Mouse (Mus musculus): ENCODE results near the gene Lpcat4. TPM values are rescaled to one million over a fixed set of nuclear protein-coding genes. Genes with fewer than 3 reads are reported as not detected.
A peak's percentile ranks its signal among the peaks of the same experiment; 100 is the strongest.

Gene Lpcat4
- polyA plus RNA-seq (2015; fragmentation: Nextera tagmentation; extraction: Ambion mirVana): 16.3 and 17.3 TPM in 2 replicates

- peaks cover 20% of the 10 kb centered on the region for H3K4me1 ChIP-seq
- WGBS: under 1% methylated on average over 79 of the region's 94 CpGs
- H3K36me3 ChIP-seq: no peaks in the 10 kb centered on the region
- no peaks in the 10 kb centered on the region for H3K27me3 ChIP-seq
- peak within 1 kb of the TSS; percentile 64 for H3K9ac ChIP-seq
- no peaks in the 10 kb centered on the region for H3K9me3 ChIP-seq
- peak within 1 kb of the TSS; percentile 96 for H3K4me2 ChIP-seq
- peak within 1 kb of the TSS; percentile 70 for H3K4me3 ChIP-seq
- peak within 1 kb of the TSS; percentile 91 for H3K27ac ChIP-seq
- peak; percentile 91 for ATAC-seq (ENCODE audit: borderline replicate concordance, extremely low read depth, low FRiP score, low TSS enrichment)
Observed at GRCm38 (mm10) chr2:112239212-112239934, at the start of gene Lpcat4. Lpcat4 (plus strand) TSS chr2:112239468.

GRCm38 (mm10) chr2:112196859-112197258 lies 42.4 kb upstream of the Lpcat4 start:
- no peak for ATAC-seq (ENCODE audit: borderline replicate concordance, extremely low read depth, low FRiP score, low TSS enrichment)
- no peak overlapping the region for H3K4me3 ChIP-seq
- H3K4me1 ChIP-seq: no peaks in the 10 kb centered on the region
- no peaks in the 10 kb centered on the region for H3K9me3 ChIP-seq
- no peaks in the 10 kb centered on the region for H3K27me3 ChIP-seq
- H3K9ac ChIP-seq: no peak overlapping the region
- H3K36me3 ChIP-seq: no peaks in the 10 kb centered on the region
- H3K27ac ChIP-seq: no peak overlapping the region
- H3K4me2 ChIP-seq: no peak overlapping the region
- WGBS: 0% methylated on average over 2 of the region's 2 CpGs

- Histone ChIP-seq H3K4me3 (no peak overlapping the region), H3K27me3 (no peaks in the 10 kb centered on the region), H3K4me2 (no peak overlapping the region), H3K4me1 (no peaks in the 10 kb centered on the region), H3K9ac (no peak overlapping the region), H3K36me3 (no peaks in the 10 kb centered on the region), H3K9me3 (no peaks in the 10 kb centered on the region), H3K27ac (no peak overlapping the region)
- no peak; the same call in 1 of the 2 replicates for ATAC-seq (ENCODE audit: borderline replicate concordance, extremely low read depth, low FRiP score, low TSS enrichment)
- 44% methylated on average over 6 of the region's 6 CpGs for WGBS
Observed at GRCm38 (mm10) chr2:112203056-112203455, 36.2 kb upstream of the Lpcat4 start.

- WGBS: 59% methylated on average over 6 of the region's 6 CpGs
- Histone ChIP-seq H3K4me2 (no peak overlapping the region), H3K27me3 (no peaks in the 10 kb centered on the region), H3K4me3 (no peak overlapping the region), H3K9me3 (no peaks in the 10 kb centered on the region), H3K27ac (no peak overlapping the region), H3K4me1 (no peaks in the 10 kb centered on the region), H3K36me3 (no peaks in the 10 kb centered on the region), H3K9ac (no peak overlapping the region)
- ATAC-seq (ENCODE audit: borderline replicate concordance, extremely low read depth, low FRiP score, low TSS enrichment): peak; percentile 46; the same call in 1 of the 2 replicates
Observed at GRCm38 (mm10) chr2:112210142-112210541, 29.1 kb upstream of the Lpcat4 start.

GRCm38 (mm10) chr2:112210699-112211098 lies 28.6 kb upstream of the Lpcat4 start:
- no peaks in the 10 kb centered on the region for H3K4me1 ChIP-seq
- ATAC-seq (ENCODE audit: borderline replicate concordance, extremely low read depth, low FRiP score, low TSS enrichment): no peak
- H3K27me3 ChIP-seq: no peaks in the 10 kb centered on the region
- no peaks in the 10 kb centered on the region for H3K36me3 ChIP-seq
- no peak overlapping the region for H3K27ac ChIP-seq
- H3K9me3 ChIP-seq: no peaks in the 10 kb centered on the region
- H3K4me3 ChIP-seq: no peak overlapping the region
- no peak overlapping the region for H3K4me2 ChIP-seq
- no peak overlapping the region for H3K9ac ChIP-seq
- 81% methylated on average over 2 of the region's 2 CpGs for WGBS

- H3K27ac ChIP-seq: no peak overlapping the region
- 0% methylated on average over 1 of the region's 1 CpGs for WGBS
- H3K9ac ChIP-seq: no peak overlapping the region
- H3K4me1 ChIP-seq: no peaks in the 10 kb centered on the region
- no peaks in the 10 kb centered on the region for H3K36me3 ChIP-seq
- no peaks in the 10 kb centered on the region for H3K27me3 ChIP-seq
- ATAC-seq (ENCODE audit: borderline replicate concordance, extremely low read depth, low FRiP score, low TSS enrichment): no peak
- no peak overlapping the region for H3K4me2 ChIP-seq
- H3K4me3 ChIP-seq: no peak overlapping the region
- no peaks in the 10 kb centered on the region for H3K9me3 ChIP-seq
Observed at GRCm38 (mm10) chr2:112215977-112216376, 23.3 kb upstream of the Lpcat4 start.

- Histone ChIP-seq H3K9ac (no peak overlapping the region), H3K4me1 (no peaks in the 10 kb centered on the region), H3K4me3 (no peak overlapping the region), H3K36me3 (no peaks in the 10 kb centered on the region), H3K4me2 (no peak overlapping the region), H3K27ac (no peak overlapping the region), H3K27me3 (no peaks in the 10 kb centered on the region), H3K9me3 (no peaks in the 10 kb centered on the region)
- 70% methylated on average over 6 of the region's 6 CpGs for WGBS
- ATAC-seq (ENCODE audit: borderline replicate concordance, extremely low read depth, low FRiP score, low TSS enrichment): no peak
Observed at GRCm38 (mm10) chr2:112217614-112218013, 21.7 kb upstream of the Lpcat4 start.

- ATAC-seq (ENCODE audit: borderline replicate concordance, extremely low read depth, low FRiP score, low TSS enrichment): no peak
- no peak overlapping the region for H3K9ac ChIP-seq
- WGBS: 73% methylated on average over 5 of the region's 5 CpGs
Observed at GRCm38 (mm10) chr2:112220880-112221279, 18.4 kb upstream of the Lpcat4 start.

GRCm38 (mm10) chr2:112222607-112223006 lies 16.7 kb upstream of the Lpcat4 start:
- H3K4me3 ChIP-seq: no peak overlapping the region
- H3K36me3 ChIP-seq: no peaks in the 10 kb centered on the region
- H3K4me1 ChIP-seq: no peaks in the 10 kb centered on the region
- H3K4me2 ChIP-seq: no peak overlapping the region
- WGBS: 61% methylated on average over 5 of the region's 5 CpGs
- no peak overlapping the region for H3K27ac ChIP-seq
- no peak overlapping the region for H3K9ac ChIP-seq
- no peaks in the 10 kb centered on the region for H3K9me3 ChIP-seq
- no peaks in the 10 kb centered on the region for H3K27me3 ChIP-seq
- no peak for ATAC-seq (ENCODE audit: borderline replicate concordance, extremely low read depth, low FRiP score, low TSS enrichment)

More at GRCm38 (mm10) chr2:112220880-112221279, 18.4 kb upstream of the Lpcat4 start:
- no peak overlapping the region for H3K27ac ChIP-seq
- H3K4me2 ChIP-seq: no peak overlapping the region
- no peaks in the 10 kb centered on the region for H3K36me3 ChIP-seq
- no peak overlapping the region for H3K4me3 ChIP-seq
- H3K9me3 ChIP-seq: no peaks in the 10 kb centered on the region
- no peaks in the 10 kb centered on the region for H3K27me3 ChIP-seq
- no peaks in the 10 kb centered on the region for H3K4me1 ChIP-seq

- H3K4me2 ChIP-seq: no peak overlapping the region
- WGBS: 56% methylated on average over 4 of the region's 4 CpGs
- ATAC-seq (ENCODE audit: borderline replicate concordance, extremely low read depth, low FRiP score, low TSS enrichment): no peak
Observed at GRCm38 (mm10) chr2:112224356-112224755, 14.9 kb upstream of the Lpcat4 start.

GRCm38 (mm10) chr2:112232623-112233022 lies 6.6 kb upstream of the Lpcat4 start:
- Histone ChIP-seq H3K27ac (no peak overlapping the region), H3K9me3 (no peaks in the 10 kb centered on the region), H3K27me3 (no peaks in the 10 kb centered on the region), H3K4me3 (no peak overlapping the region), H3K4me1 (no peaks in the 10 kb centered on the region), H3K36me3 (no peaks in the 10 kb centered on the region), H3K9ac (no peak overlapping the region), H3K4me2 (no peak overlapping the region)
- WGBS: 75% methylated on average over 1 of the region's 1 CpGs
- no peak for ATAC-seq (ENCODE audit: borderline replicate concordance, extremely low read depth, low FRiP score, low TSS enrichment)

More at GRCm38 (mm10) chr2:112224356-112224755, 14.9 kb upstream of the Lpcat4 start:
- no peak overlapping the region for H3K4me3 ChIP-seq
- no peaks in the 10 kb centered on the region for H3K36me3 ChIP-seq
- no peaks in the 10 kb centered on the region for H3K27me3 ChIP-seq
- H3K9me3 ChIP-seq: no peaks in the 10 kb centered on the region
- H3K4me1 ChIP-seq: no peaks in the 10 kb centered on the region
- no peak overlapping the region for H3K9ac ChIP-seq
- no peak overlapping the region for H3K27ac ChIP-seq

GRCm38 (mm10) chr2:112236620-112237019 lies 2.6 kb upstream of the Lpcat4 start:
- WGBS: 75% methylated on average over 2 of the region's 2 CpGs
- no peak for ATAC-seq (ENCODE audit: borderline replicate concordance, extremely low read depth, low FRiP score, low TSS enrichment)
- Histone ChIP-seq H3K4me3 (no peak overlapping the region), H3K27ac (no peak overlapping the region), H3K27me3 (no peaks in the 10 kb centered on the region), H3K9ac (no peak overlapping the region), H3K9me3 (no peaks in the 10 kb centered on the region), H3K36me3 (no peaks in the 10 kb centered on the region), H3K4me1 (peaks cover 17% of the 10 kb centered on the region), H3K4me2 (no peak overlapping the region)

Measured in lung, embryonic 15.5 days (tissue).